Mouse (Mus musculus) embryonic fibroblast, embryonic 13.5 days (primary cell): ENCODE data around the gene Gnai3.

Source experiments
- CTCF ChIP-seq: IDR thresholded peaks from 2 replicates; pipeline ENCODE4 v1.5.1; 2011; ENCODE audit warnings: mild to moderate bottlenecking, control low read depth, low read length, moderate library complexity, borderline replicate concordance; ENCODE audit not compliant: insufficient read depth
- POLR2A ChIP-seq: IDR thresholded peaks from 2 replicates; pipeline ENCODE4 v1.6.1; 2011; ENCODE audit warnings: low read depth, mild to moderate bottlenecking, control low read depth, low read length, moderate library complexity

GRCm38 (mm10) chr3:108112246-108112645 lies 33.7 kb downstream of the Gnai3 start:
- TF ChIP-seq CTCF (no peak), POLR2A (no peak)
